Mouse (Mus musculus) ES-Bruce4 (cell line): ENCODE data around the gene Cdsn.

Experiments
- CTCF ChIP-seq: IDR thresholded peaks from one replicate; pipeline ENCODE4 v1.8.1; 2011; ENCODE audit warnings: low read depth, low read length
- EP300 ChIP-seq: IDR thresholded peaks from 2 replicates; pipeline ENCODE4 v1.6.1; 2011; ENCODE audit warnings: low read depth, low read length; ENCODE audit not compliant: insufficient read depth
- POLR2A ChIP-seq: IDR thresholded peaks from one replicate; pipeline ENCODE4 v1.8.1; 2011; ENCODE audit warnings: low read length; ENCODE audit not compliant: insufficient read depth

GRCm38 (mm10) chr17:35502762-35503161 is 49.2 kb upstream of the Cdsn start:
- TF ChIP-seq CTCF (no peak), POLR2A (no peak), EP300 (peak; percentile 95)
